Mouse (Mus musculus) liver, adult 2 months (tissue): Measurements from ENCODE around the gene Dnal4.

ENCODE experiments used
- CTCF ChIP-seq: fragments of 200-500 bp; IDR thresholded peaks from 2 replicates; pipeline ENCODE4 v1.5.1; 2011; ENCODE audit warnings: low read depth, low read length, control low read depth
- POLR2A ChIP-seq: fragments of 200-500 bp; IDR thresholded peaks from 2 replicates; pipeline ENCODE4 v1.6.1; 2011; ENCODE audit warnings: low read length, control low read depth; ENCODE audit not compliant: insufficient read depth; ENCODE audit errors: extremely low read depth

DNA sequence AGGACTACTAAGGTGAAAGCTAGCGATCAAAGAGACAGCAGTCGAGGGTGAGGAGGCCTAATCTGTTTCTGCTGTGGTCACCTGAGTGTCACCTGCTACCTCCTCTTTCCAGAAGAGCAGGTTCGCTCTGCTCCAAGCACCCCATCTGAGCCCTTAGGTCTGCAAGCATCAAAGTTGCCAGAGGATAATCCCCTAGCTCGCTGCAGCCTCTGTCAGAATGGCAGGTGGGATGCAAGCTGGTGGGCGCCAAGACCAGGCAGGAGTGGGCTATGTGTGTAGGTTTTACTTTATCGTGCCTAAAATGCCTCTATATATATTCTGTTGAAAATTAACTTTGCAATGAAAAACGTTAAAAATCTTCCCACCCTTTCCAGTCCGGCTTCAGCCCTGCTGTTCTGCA, 27.6 kb upstream of the Dnal4 start:
- TF ChIP-seq POLR2A, result no peak
- no peak for TF ChIP-seq CTCF
